Mouse (Mus musculus) liver, embryonic 14.5 days (tissue): ENCODE results near the gene Ccdc134.

Experiments
- CTCF ChIP-seq: IDR thresholded peaks from 2 replicates; pipeline ENCODE4 v1.5.1; 2016; ENCODE audit warnings: antibody characterized with exemption, low read depth, control low read depth
- EP300 ChIP-seq: IDR thresholded peaks from 2 replicates; pipeline ENCODE4 v1.6.1; 2016; ENCODE audit warnings: antibody characterized with exemption, low read depth

DNA sequence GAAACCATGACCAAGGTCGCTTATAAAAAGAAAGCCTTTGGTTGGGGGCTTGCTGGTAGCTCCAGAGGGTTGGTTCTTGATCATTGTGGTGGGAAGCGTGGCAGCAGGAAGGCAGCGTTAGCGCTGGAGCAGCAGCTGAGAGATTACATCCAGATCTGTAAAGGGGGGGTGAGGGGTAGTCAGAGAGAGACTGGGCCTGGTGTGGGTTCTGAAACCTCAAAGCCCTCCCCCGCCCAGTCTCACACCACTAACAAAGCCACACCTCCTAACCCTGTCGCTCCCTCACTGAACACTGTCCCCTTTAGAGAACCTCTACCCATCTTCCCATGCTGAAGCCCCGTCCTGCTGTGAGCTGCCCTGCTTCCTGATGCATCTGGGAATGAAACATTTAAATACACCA, 2.9 kb downstream of the Ccdc134 start:
- no peak for TF ChIP-seq CTCF
- TF ChIP-seq EP300 = no peak
